Mouse (Mus musculus): ENCODE results near the gene Myh4.

DNA sequence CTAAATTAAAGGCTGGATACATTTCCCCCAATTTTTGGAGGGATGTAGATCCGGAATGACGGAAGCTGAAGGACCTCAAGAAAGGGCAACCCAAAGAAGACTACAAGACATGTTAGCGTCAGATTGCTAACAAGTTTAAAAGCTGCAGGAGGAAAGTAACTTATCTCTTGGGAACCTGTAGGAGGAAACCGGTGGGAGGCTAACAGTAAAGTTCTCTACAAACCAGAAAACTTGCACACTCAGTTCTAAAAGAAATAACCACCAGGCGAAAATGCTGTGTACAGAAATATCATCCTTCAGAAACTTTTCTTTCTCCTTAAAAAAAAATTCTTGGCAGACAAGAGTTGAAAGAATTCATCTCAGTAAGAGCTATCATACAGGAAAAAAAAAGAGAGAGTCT lies 8.7 kb upstream of the Myh4 start:
- no peak for TF ChIP-seq POLR2A (IDR thresholded peaks at IDR 0.05; ENCODE audit: low read depth, low read length)
- TF ChIP-seq GABPA (IDR thresholded peaks at IDR 0.05; ENCODE audit: insufficient replicate concordance, low read depth, low read length), result no peak
- no peak for TF ChIP-seq BHLHE40 (IDR thresholded peaks at IDR 0.05; ENCODE audit: low read depth, low read length)
- TF ChIP-seq USF2 (conservative IDR thresholded peaks at IDR 0.05; ENCODE audit: low read depth, low read length), result no peak
- TF ChIP-seq CHD2 (IDR thresholded peaks at IDR 0.05; ENCODE audit: low read length), result no peak
- TF ChIP-seq MAX (IDR thresholded peaks at IDR 0.05; ENCODE audit: low read length), result no peak
- TF ChIP-seq CTCF (conservative IDR thresholded peaks at IDR 0.05 in 1 of 2, IDR thresholded peaks at IDR 0.05 in 1 of 2; ENCODE audit: low read depth in 2 of 2, low read length in 2 of 2), result no peak
- no peak for TF ChIP-seq EP300 (IDR thresholded peaks at IDR 0.05; ENCODE audit: low read length)
- no peak for TF ChIP-seq ZMIZ1 (IDR thresholded peaks at IDR 0.05; ENCODE audit: low read depth, low read length)
- no peak for TF ChIP-seq SIN3A (IDR thresholded peaks at IDR 0.05; ENCODE audit: low read length)
- no peak for TF ChIP-seq USF1 (IDR thresholded peaks at IDR 0.05; ENCODE audit: low read depth, low read length)
- no peak for TF ChIP-seq IRF4 (IDR thresholded peaks at IDR 0.05; ENCODE audit: low read depth, low read length)
- TF ChIP-seq ZC3H11A (IDR thresholded peaks at IDR 0.05; ENCODE audit: low read depth, low read length), result no peak
